Mouse (Mus musculus): ENCODE data around the gene Mbtps1. TPM values are rescaled to one million over a fixed set of nuclear protein-coding genes. Genes with fewer than 3 reads are reported as not detected.
A peak's percentile ranks its signal among the peaks of the same experiment; 100 is the strongest.

Gene Mbtps1
- polyA plus RNA-seq, 1 experiment from 2014 or later = 131 TPM

DNA sequence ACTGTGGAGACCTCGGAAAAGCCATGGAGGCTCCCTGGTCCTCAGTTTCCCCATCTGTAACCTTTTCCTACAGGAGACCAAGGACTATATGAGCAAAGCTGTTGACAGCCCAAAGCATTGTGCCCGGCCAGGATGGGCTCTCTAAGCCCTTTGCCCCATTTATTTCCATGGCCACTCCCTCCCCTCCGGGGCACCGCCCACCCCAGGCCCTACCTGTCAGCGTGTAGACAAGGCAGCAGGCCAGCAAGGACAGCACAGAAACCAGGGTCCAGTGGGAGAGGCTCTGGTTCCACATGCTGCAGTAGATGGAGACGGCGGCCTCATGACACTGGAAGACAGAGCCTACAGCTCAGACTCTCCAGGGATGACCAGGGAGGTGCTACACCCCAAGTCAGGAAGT, 71.4 kb downstream of the Mbtps1 start:
- Histone ChIP-seq H3K27ac (ENCODE audit: low read length) (no peak overlapping the region), H3K36me3 (ENCODE audit: insufficient read depth, low read length) (no peaks in the 10 kb centered on the region), H3K4me3 (ENCODE audit: low read length) (no peak overlapping the region), H3K27me3 (ENCODE audit: insufficient read depth, low read length) (no peaks in the 10 kb centered on the region), H3K9ac (replicated peaks; ENCODE audit: low read length) (no peak overlapping the region), H3K9me3 (ENCODE audit: low read length) (no peaks in the 10 kb centered on the region), H3K4me1 (ENCODE audit: insufficient read depth, low read length) (peaks cover 17% of the 10 kb centered on the region), H3K4me2 (replicated peaks; ENCODE audit: low read depth, low read length) (no peak overlapping the region)
- 80% methylated on average over 7 of the region's 7 CpGs for WGBS
- ATAC-seq (ENCODE audit: low FRiP score, low TSS enrichment) = no peak

DNA sequence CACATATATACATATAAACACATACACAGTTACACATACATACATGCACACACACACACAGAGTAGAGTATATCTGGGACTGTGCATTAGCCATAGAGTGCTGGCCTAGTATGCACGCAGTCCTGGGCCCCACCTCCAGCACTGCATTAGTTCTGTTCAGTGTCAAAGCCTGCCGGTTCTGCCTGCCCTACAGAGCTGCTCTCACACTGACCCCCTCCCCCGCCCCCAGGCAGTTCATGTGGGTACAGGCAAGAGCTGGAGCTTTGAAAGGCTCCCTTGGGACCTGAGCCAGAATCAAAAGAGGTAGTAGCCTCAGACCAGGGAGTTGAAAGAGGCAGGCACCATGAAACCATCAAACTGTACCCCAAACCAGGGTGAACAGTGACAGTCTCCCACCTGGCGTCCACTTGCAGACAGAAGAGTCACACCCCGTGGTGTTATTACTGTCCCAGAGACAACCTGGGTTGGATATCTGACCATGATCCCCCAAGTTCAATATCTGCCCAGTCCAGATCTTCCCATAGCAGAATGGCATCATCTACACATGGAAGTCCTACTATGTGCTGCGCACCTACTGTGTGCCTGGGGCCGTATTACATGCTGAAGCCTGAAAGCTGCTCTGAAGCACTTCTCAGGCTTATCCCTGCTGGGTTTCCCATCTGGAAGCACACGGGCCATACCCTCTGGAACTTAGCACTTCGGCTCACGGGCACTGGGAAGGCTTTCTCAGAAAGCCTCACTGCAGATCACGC, 74.2 kb downstream of the Mbtps1 start:
- no peaks in the 10 kb centered on the region for H3K9me3 ChIP-seq (ENCODE audit: low read length)
- WGBS = 83% methylated on average over 11 of the region's 11 CpGs
- no peak overlapping the region for H3K9ac ChIP-seq (replicated peaks; ENCODE audit: low read length)
- no peak overlapping the region for H3K27ac ChIP-seq (ENCODE audit: low read length)
- no peaks in the 10 kb centered on the region for H3K27me3 ChIP-seq (ENCODE audit: insufficient read depth, low read length)
- no peak overlapping the region for H3K4me3 ChIP-seq (ENCODE audit: low read length)
- no peak for ATAC-seq (ENCODE audit: low FRiP score, low TSS enrichment)
- H3K4me2 ChIP-seq (replicated peaks; ENCODE audit: low read depth, low read length) = no peak overlapping the region
- no peaks in the 10 kb centered on the region for H3K4me1 ChIP-seq (ENCODE audit: insufficient read depth, low read length)
- no peaks in the 10 kb centered on the region for H3K36me3 ChIP-seq (ENCODE audit: insufficient read depth, low read length)

GRCm38 (mm10) chr8:119478684-119479083, 79.9 kb downstream of the Mbtps1 start:
- WGBS = 26% methylated on average over 5 of the region's 5 CpGs
- ATAC-seq (ENCODE audit: low FRiP score, low TSS enrichment) = no peak
- Histone ChIP-seq H3K27me3 (ENCODE audit: insufficient read depth, low read length) (no peaks in the 10 kb centered on the region), H3K4me2 (replicated peaks; ENCODE audit: low read depth, low read length) (no peak overlapping the region), H3K27ac (ENCODE audit: low read length) (no peak overlapping the region), H3K4me1 (ENCODE audit: insufficient read depth, low read length) (no peaks in the 10 kb centered on the region), H3K9me3 (ENCODE audit: low read length) (no peaks in the 10 kb centered on the region), H3K36me3 (ENCODE audit: insufficient read depth, low read length) (no peaks in the 10 kb centered on the region), H3K9ac (replicated peaks; ENCODE audit: low read length) (no peak overlapping the region), H3K4me3 (ENCODE audit: low read length) (no peak overlapping the region)

DNA sequence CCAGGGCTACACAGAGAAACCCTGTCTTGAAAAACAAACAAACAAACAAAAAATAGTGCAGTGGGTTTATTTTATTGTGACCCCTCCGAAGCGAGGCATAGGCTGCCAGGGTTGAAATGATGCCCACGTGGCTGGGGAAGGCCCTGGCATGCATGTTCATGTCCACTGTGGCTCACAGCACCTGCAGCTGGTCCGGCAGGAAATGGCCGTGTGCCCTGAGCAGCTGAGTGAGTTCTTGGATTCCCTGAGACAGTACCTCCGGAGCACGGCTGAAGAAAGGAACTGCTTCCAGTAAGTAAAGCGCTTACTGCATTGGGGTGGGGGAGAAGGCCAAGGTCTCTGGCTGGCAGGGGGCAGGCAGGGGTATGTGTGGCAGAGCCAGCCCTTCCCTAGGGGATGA, 90.4 kb downstream of the Mbtps1 start:
- H3K4me2 ChIP-seq (replicated peaks; ENCODE audit: low read depth, low read length) = no peak overlapping the region
- H3K36me3 ChIP-seq (ENCODE audit: insufficient read depth, low read length) = no peaks in the 10 kb centered on the region
- H3K9me3 ChIP-seq (ENCODE audit: low read length) = no peaks in the 10 kb centered on the region
- ATAC-seq (ENCODE audit: low FRiP score, low TSS enrichment) = no peak
- H3K27ac ChIP-seq (ENCODE audit: low read length) = no peak overlapping the region
- no peak overlapping the region for H3K9ac ChIP-seq (replicated peaks; ENCODE audit: low read length)
- H3K4me1 ChIP-seq (ENCODE audit: insufficient read depth, low read length) = peaks cover 29% of the 10 kb centered on the region
- 80% methylated on average over 8 of the region's 8 CpGs for WGBS
- H3K27me3 ChIP-seq (ENCODE audit: insufficient read depth, low read length) = 0 out of 2 replicates have a peak, but pooled peaks cover 6% of the 10 kb centered on the region
- H3K4me3 ChIP-seq (ENCODE audit: low read length) = no peak overlapping the region

DNA sequence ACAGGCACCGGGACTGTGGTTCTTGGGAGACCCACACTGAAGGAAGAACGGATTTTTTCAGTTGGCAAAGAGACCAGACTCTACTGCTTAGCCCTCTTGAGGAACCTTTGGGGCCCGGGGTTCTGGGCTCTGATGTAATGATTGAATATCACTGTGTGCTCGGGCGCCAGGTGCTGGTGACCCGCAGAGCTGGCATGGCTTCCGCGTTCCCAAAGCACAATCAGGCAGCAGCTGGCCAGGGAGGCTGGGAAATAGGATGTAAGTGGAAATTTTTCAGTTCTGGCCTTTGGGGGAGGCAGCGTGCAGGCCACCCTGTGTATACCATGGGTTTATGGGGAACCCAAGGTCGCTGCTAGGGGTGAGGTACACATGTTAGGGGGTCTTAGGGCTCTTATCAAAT, 91.7 kb downstream of the Mbtps1 start:
- 76% methylated on average over 10 of the region's 10 CpGs for WGBS
- ATAC-seq (ENCODE audit: low FRiP score, low TSS enrichment) = no peak
- Histone ChIP-seq H3K27ac (ENCODE audit: low read length) (no peak overlapping the region), H3K4me3 (ENCODE audit: low read length) (no peak overlapping the region), H3K9me3 (ENCODE audit: low read length) (no peaks in the 10 kb centered on the region), H3K27me3 (ENCODE audit: insufficient read depth, low read length) (0 out of 2 replicates have a peak, but pooled peaks cover 6% of the 10 kb centered on the region), H3K36me3 (ENCODE audit: insufficient read depth, low read length) (no peaks in the 10 kb centered on the region), H3K4me2 (replicated peaks; ENCODE audit: low read depth, low read length) (no peak overlapping the region), H3K9ac (replicated peaks; ENCODE audit: low read length) (peak overlapping the region; percentile 33; the same call in 1 of the 2 replicates), H3K4me1 (ENCODE audit: insufficient read depth, low read length) (peaks cover 29% of the 10 kb centered on the region)

- H3K4me2 ChIP-seq (replicated peaks; ENCODE audit: low read depth, low read length) = peak overlapping the region; percentile 49
- peak; percentile 74 for ATAC-seq (ENCODE audit: low FRiP score, low TSS enrichment)
- peak overlapping the region; percentile 21 for H3K4me3 ChIP-seq (ENCODE audit: low read length)
These were observed 92.4 kb downstream of the Mbtps1 start for GRCm38 (mm10) chr8:119466105-119466504.

GRCm38 (mm10) chr8:119463709-119464108, 94.8 kb downstream of the Mbtps1 start:
- no peaks in the 10 kb centered on the region for H3K9me3 ChIP-seq (ENCODE audit: low read length)
- 29% methylated on average over 7 of the region's 7 CpGs for WGBS
- H3K36me3 ChIP-seq (ENCODE audit: insufficient read depth, low read length) = no peaks in the 10 kb centered on the region
- 0 out of 2 replicates have a peak, but pooled peaks cover 6% of the 10 kb centered on the region for H3K27me3 ChIP-seq (ENCODE audit: insufficient read depth, low read length)
- no peak overlapping the region for H3K4me3 ChIP-seq (ENCODE audit: low read length)
- peaks cover 34% of the 10 kb centered on the region for H3K4me1 ChIP-seq (ENCODE audit: insufficient read depth, low read length)
- ATAC-seq (ENCODE audit: low FRiP score, low TSS enrichment) = no peak
- no peak overlapping the region for H3K9ac ChIP-seq (replicated peaks; ENCODE audit: low read length)
- H3K27ac ChIP-seq (ENCODE audit: low read length) = no peak overlapping the region
- H3K4me2 ChIP-seq (replicated peaks; ENCODE audit: low read depth, low read length) = no peak overlapping the region

More at GRCm38 (mm10) chr8:119466105-119466504, 92.4 kb downstream of the Mbtps1 start:
- Histone ChIP-seq H3K9me3 (ENCODE audit: low read length) (no peaks in the 10 kb centered on the region), H3K9ac (replicated peaks; ENCODE audit: low read length) (no peak overlapping the region), H3K36me3 (ENCODE audit: insufficient read depth, low read length) (no peaks in the 10 kb centered on the region), H3K27me3 (ENCODE audit: insufficient read depth, low read length) (0 out of 2 replicates have a peak, but pooled peaks cover 6% of the 10 kb centered on the region), H3K27ac (ENCODE audit: low read length) (no peak overlapping the region), H3K4me1 (ENCODE audit: insufficient read depth, low read length) (peaks cover 29% of the 10 kb centered on the region)
- 3% methylated on average over 18 of the region's 18 CpGs for WGBS

GRCm38 (mm10) chr8:119461356-119461755, 97.2 kb downstream of the Mbtps1 start:
- Histone ChIP-seq H3K4me1 (ENCODE audit: insufficient read depth, low read length) (peaks cover 28% of the 10 kb centered on the region), H3K4me3 (ENCODE audit: low read length) (no peak overlapping the region), H3K27ac (ENCODE audit: low read length) (no peak overlapping the region), H3K27me3 (ENCODE audit: insufficient read depth, low read length) (0 out of 2 replicates have a peak, but pooled peaks cover 5% of the 10 kb centered on the region), H3K36me3 (ENCODE audit: insufficient read depth, low read length) (no peaks in the 10 kb centered on the region), H3K4me2 (replicated peaks; ENCODE audit: low read depth, low read length) (no peak overlapping the region), H3K9me3 (ENCODE audit: low read length) (no peaks in the 10 kb centered on the region), H3K9ac (replicated peaks; ENCODE audit: low read length) (no peak overlapping the region)
- ATAC-seq (ENCODE audit: low FRiP score, low TSS enrichment) = no peak
- 46% methylated on average over 9 of the region's 9 CpGs for WGBS

DNA sequence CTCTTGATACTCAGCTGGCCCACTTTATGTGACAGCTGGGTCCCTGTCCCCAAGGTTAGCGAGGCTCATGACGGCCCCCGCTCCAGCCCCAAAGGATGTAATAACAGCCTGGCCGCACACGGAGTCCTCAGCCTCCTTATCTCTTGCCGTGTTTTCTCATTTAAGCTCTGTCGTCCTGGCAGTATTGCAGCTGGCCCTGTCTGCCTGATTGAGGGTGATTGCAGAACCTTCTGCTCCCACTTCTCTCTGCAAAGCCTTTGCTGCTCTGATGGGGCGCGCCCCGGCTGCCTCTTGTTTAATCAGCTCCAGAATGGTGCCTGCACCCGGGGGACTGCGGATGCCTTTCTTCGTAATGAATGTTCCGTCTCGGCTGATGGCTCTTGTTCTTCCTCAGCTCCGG, 98.8 kb downstream of the Mbtps1 start:
- Histone ChIP-seq H3K9me3 (ENCODE audit: low read length) (no peaks in the 10 kb centered on the region), H3K27me3 (ENCODE audit: insufficient read depth, low read length) (no peaks in the 10 kb centered on the region), H3K9ac (replicated peaks; ENCODE audit: low read length) (0 out of 2 replicates have a peak overlapping the region, but pooled peaks have one; percentile 2), H3K4me2 (replicated peaks; ENCODE audit: low read depth, low read length) (no peak overlapping the region), H3K27ac (ENCODE audit: low read length) (no peak overlapping the region), H3K4me1 (ENCODE audit: insufficient read depth, low read length) (peaks cover 15% of the 10 kb centered on the region), H3K36me3 (ENCODE audit: insufficient read depth, low read length) (no peaks in the 10 kb centered on the region), H3K4me3 (ENCODE audit: low read length) (no peak overlapping the region)
- WGBS = 28% methylated on average over 16 of the region's 16 CpGs
- ATAC-seq (ENCODE audit: low FRiP score, low TSS enrichment) = no peak
